Mouse (Mus musculus) lung, postnatal 0 days (tissue): ENCODE measurements around the gene Pcnx. TPM values are rescaled to one million over a fixed set of nuclear protein-coding genes. Genes with fewer than 3 reads are reported as not detected.

ENCODE experiments used
- ATAC-seq: fragments of 200-750 bp; cut with Nextera tagmentation; 2 replicates; pipeline ENCODE4 v1.8.0; 2017; ENCODE audit warnings: moderate library complexity
- DNase-seq: peaks from one replicate; pipeline ENCODE4 v3.0.0-alpha.2; 2016; ENCODE audit warnings: low spot score
- H3K27ac ChIP-seq: fragments of 300-500 bp; sonication (generic); 2 replicates; pipeline ENCODE4 v1.5.1; 2014; ENCODE audit warnings: antibody characterized with exemption, mild to moderate bottlenecking, low read length, mixed read lengths
- H3K27me3 ChIP-seq: fragments of 300-500 bp; sonication (generic); replicated peaks from 2 replicates; pipeline ENCODE4 v1.6.1; 2014; ENCODE audit warnings: low read length, mixed read lengths; ENCODE audit not compliant: insufficient read depth
- H3K36me3 ChIP-seq: fragments of 300-500 bp; sonication (generic); 2 replicates; pipeline ENCODE4 v1.6.1; 2014; ENCODE audit warnings: low read length, mixed read lengths; ENCODE audit not compliant: insufficient read depth
- H3K4me1 ChIP-seq: fragments of 300-500 bp; sonication (generic); 2 replicates; pipeline ENCODE4 v1.6.1; 2014; ENCODE audit warnings: antibody characterized with exemption, low read depth, low read length, mixed read lengths; ENCODE audit not compliant: insufficient read depth
- H3K4me2 ChIP-seq: fragments of 300-500 bp; sonication (generic); replicated peaks from 2 replicates; pipeline ENCODE4 v1.6.1; 2014; ENCODE audit warnings: low read depth, mild to moderate bottlenecking, low read length, moderate library complexity, mixed read lengths
- H3K4me3 ChIP-seq: fragments of 300-500 bp; sonication (generic); 2 replicates; pipeline ENCODE4 v1.5.1; 2014; ENCODE audit warnings: low read depth, low read length
- H3K9ac ChIP-seq: fragments of 300-500 bp; sonication (generic); replicated peaks from 2 replicates; pipeline ENCODE4 v1.6.1; 2014; ENCODE audit warnings: low read depth, mild to moderate bottlenecking
- H3K9me3 ChIP-seq: fragments of 300-500 bp; sonication (generic); 2 replicates; pipeline ENCODE4 v1.6.1; 2016; ENCODE audit warnings: low read length, mixed read lengths
- CTCF ChIP-seq: IDR thresholded peaks from 2 replicates; pipeline ENCODE4 v1.5.1; 2016; ENCODE audit warnings: antibody characterized with exemption, mild to moderate bottlenecking
- EP300 ChIP-seq: IDR thresholded peaks from 2 replicates; pipeline ENCODE4 v1.6.1; 2016; ENCODE audit warnings: antibody characterized with exemption, mild to moderate bottlenecking, control low read depth
- WGBS: fragments of 180-500 bp; shearing (Covaris S2); extraction: QIAGEN DNeasy Blood & Tissue Kit; methylation state at CpG from one replicate; pipeline ENCODE4 v1.1.7; 2014; 5-methylcytosine and 5-hydroxymethylcytosine counted together
- polyA plus RNA-seq: library from polyadenylated mRNA; unstranded; fragments of >200 nt; fragmentation: Nextera tagmentation; extraction: Ambion mirVana; gene quantifications from 2 replicates; pipeline ENCODE4 v1.2.1, GENCODE M21; 2015

Gene Pcnx
- polyA plus RNA-seq, 1 experiment from 2014 or later: 13.5 TPM

GRCm38 (mm10) chr12:81920027-81920426, 60.2 kb downstream of the Pcnx start:
- Histone ChIP-seq H3K9ac (no peak overlapping the region), H3K4me2 (no peak overlapping the region), H3K4me3 (no peak overlapping the region), H3K27ac (peak overlapping the region; percentile 43; the same call in 1 of the 2 replicates), H3K4me1 (no peaks in the 10 kb centered on the region), H3K27me3 (no peaks in the 10 kb centered on the region), H3K9me3 (no peaks in the 10 kb centered on the region), H3K36me3 (peaks cover 18% of the 10 kb centered on the region; the same call in 1 of the 2 replicates)
- 71% methylated on average over 10 of the region's 10 CpGs for WGBS
- no peak for TF ChIP-seq CTCF
- TF ChIP-seq EP300: no peak
- DNase-seq: peak; percentile 65
- ATAC-seq: peak; percentile 67

DNA sequence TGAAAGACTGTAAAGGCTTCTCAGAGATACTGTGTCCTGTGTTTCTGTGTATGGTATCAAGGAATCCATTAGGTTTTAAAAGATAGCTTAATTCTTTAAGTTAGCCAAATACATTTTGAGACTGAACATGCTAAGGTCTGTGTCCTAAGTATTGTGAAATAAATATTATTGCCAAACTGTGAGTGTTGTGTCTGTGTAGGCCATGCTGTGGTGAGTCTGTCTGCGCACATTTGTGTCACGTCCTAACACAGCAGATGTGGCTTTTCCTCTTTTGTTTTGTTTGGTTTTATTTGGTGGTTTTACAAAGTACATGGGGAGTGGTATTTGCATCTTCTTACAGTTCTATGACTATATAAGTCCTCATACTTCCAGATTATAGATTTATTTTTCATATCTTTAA, 60.8 kb downstream of the Pcnx start:
- Histone ChIP-seq H3K9me3 (no peaks in the 10 kb centered on the region), H3K27ac (no peak overlapping the region), H3K4me2 (no peak overlapping the region), H3K4me3 (no peak overlapping the region), H3K9ac (no peak overlapping the region), H3K27me3 (no peaks in the 10 kb centered on the region), H3K4me1 (no peaks in the 10 kb centered on the region), H3K36me3 (peaks cover 18% of the 10 kb centered on the region; the same call in 1 of the 2 replicates)
- no peak for TF ChIP-seq CTCF
- TF ChIP-seq EP300: peak; percentile 33
- peak; percentile 79 for ATAC-seq
- 58% methylated on average over 2 of the region's 2 CpGs for WGBS
- peak; percentile 67 for DNase-seq

DNA sequence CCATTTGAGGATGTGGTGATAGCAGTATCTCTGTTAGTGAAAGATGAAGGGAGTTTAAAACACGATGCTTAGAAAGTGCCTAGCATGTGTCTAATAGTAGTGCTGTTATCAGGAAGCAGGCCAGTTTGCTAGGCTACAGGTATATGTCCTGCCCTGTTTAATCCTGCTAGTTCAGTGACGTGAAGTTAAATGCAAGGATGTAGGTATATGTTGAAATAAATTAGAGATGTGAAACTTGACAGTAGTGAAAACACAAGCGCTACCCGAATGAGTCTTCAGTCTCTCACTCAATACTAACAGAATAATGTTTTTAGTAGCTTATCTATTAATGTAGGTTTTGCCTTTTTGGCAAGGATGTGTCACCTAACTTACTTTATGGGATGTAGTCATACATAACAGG, 62.0 kb downstream of the Pcnx start:
- ATAC-seq: no peak
- TF ChIP-seq EP300 (no peak), CTCF (no peak)
- H3K27me3 ChIP-seq: no peaks in the 10 kb centered on the region
- H3K9ac ChIP-seq: no peak overlapping the region
- H3K27ac ChIP-seq: no peak overlapping the region
- H3K36me3 ChIP-seq: peaks cover 18% of the 10 kb centered on the region; the same call in 1 of the 2 replicates
- no peak overlapping the region for H3K4me3 ChIP-seq
- H3K4me2 ChIP-seq: no peak overlapping the region
- H3K9me3 ChIP-seq: no peaks in the 10 kb centered on the region
- no peaks in the 10 kb centered on the region; the same call in 1 of the 2 replicates for H3K4me1 ChIP-seq
- WGBS: 85% methylated on average over 4 of the region's 4 CpGs
- DNase-seq: no peak

- no peak for DNase-seq
- Histone ChIP-seq H3K4me1 (peaks cover 3% of the 10 kb centered on the region; the same call in 1 of the 2 replicates), H3K36me3 (peaks cover 11% of the 10 kb centered on the region; the same call in 1 of the 2 replicates), H3K9ac (no peak overlapping the region), H3K4me3 (no peak overlapping the region), H3K27ac (no peak overlapping the region), H3K27me3 (no peaks in the 10 kb centered on the region), H3K9me3 (no peaks in the 10 kb centered on the region), H3K4me2 (no peak overlapping the region)
- WGBS: 67% methylated on average over 3 of the region's 3 CpGs
- no peak for ATAC-seq
- TF ChIP-seq CTCF (no peak), EP300 (no peak)
These were observed 63.0 kb downstream of the Pcnx start for GRCm38 (mm10) chr12:81922838-81923237.

GRCm38 (mm10) chr12:81927163-81927562, 67.3 kb downstream of the Pcnx start:
- peak; percentile 13 for ATAC-seq
- 68% methylated on average over 5 of the region's 5 CpGs for WGBS
- Histone ChIP-seq H3K36me3 (no peaks in the 10 kb centered on the region), H3K4me2 (0 out of 2 replicates have a peak overlapping the region, but pooled peaks have one; percentile 11), H3K27me3 (no peaks in the 10 kb centered on the region), H3K4me1 (peaks cover 4% of the 10 kb centered on the region; the same call in 1 of the 2 replicates), H3K4me3 (no peak overlapping the region), H3K9me3 (no peaks in the 10 kb centered on the region), H3K27ac (peak overlapping the region; percentile 51), H3K9ac (no peak overlapping the region)
- DNase-seq: peak; percentile 19
- TF ChIP-seq EP300 (no peak), CTCF (no peak)

DNA sequence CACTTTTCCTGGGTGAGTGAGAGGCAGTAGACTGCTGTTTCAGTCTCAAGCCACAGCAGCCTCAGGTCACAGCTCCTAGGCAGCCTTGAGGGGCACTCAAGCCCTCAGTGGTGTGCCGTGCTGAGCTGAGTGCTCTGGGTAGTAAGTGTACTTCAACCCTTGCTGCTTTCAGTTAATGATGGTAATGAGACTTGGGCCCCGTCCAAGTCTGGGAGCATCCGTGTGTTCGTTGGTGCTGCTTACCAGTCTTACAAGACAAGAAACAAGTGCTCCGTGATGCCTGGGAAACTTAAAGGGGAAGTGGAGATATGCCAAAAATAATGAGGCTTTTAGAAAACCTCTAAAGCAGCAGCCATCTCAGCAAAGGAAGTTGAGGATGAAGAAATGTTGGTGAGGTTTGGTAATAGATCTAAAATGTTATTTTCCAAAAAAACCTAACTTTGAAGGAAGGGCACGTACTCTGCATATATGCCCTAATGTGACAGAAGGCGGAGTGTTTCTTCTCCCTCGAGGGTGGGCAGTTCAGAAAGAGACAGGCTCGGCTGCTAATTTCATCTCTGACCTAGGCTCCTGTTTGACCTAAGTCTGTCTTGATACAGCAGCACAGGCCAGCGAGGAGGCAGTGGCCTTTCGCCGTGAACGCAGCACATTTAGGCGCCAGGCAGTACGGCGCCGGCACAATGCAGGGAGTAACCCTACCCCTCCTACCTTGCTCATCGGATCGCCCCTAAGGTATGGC, 68.0 kb downstream of the Pcnx start:
- no peak overlapping the region for H3K9ac ChIP-seq
- H3K27ac ChIP-seq: peak overlapping the region; percentile 51
- DNase-seq: peak; percentile 62
- TF ChIP-seq CTCF (no peak), EP300 (no peak)
- 0 out of 2 replicates have a peak overlapping the region, but pooled peaks have one; percentile 11 for H3K4me2 ChIP-seq
- peaks cover 4% of the 10 kb centered on the region; the same call in 1 of the 2 replicates for H3K4me1 ChIP-seq
- H3K4me3 ChIP-seq: no peak overlapping the region
- no peaks in the 10 kb centered on the region for H3K9me3 ChIP-seq
- no peaks in the 10 kb centered on the region for H3K36me3 ChIP-seq
- peak; percentile 79 for ATAC-seq
- 59% methylated on average over 19 of the region's 19 CpGs for WGBS
- no peaks in the 10 kb centered on the region for H3K27me3 ChIP-seq
